Mouse (Mus musculus) liver, embryonic 11.5 days (tissue): ENCODE data around the gene Dnah3. TPM values are rescaled to one million over a fixed set of nuclear protein-coding genes. Genes with fewer than 3 reads are reported as not detected.
A peak's percentile ranks its signal among the peaks of the same experiment; 100 is the strongest.

Experiments
- ATAC-seq: fragments of 200-750 bp; cut with Nextera tagmentation; replicated peaks from 2 replicates; pipeline ENCODE4 v1.8.0; 2017; ENCODE audit warnings: moderate number of reproducible peaks, mild to moderate bottlenecking, moderate TSS enrichment, moderate library complexity; ENCODE audit not compliant: low FRiP score
- DNase-seq: peaks from one replicate; pipeline ENCODE4 v3.0.0-alpha.2; 2017; ENCODE audit warnings: low spot score
- H3K27ac ChIP-seq: fragments of 300-500 bp; sonication (generic); 2 replicates; pipeline ENCODE4 v1.5.1; 2014; ENCODE audit warnings: mild to moderate bottlenecking, low read depth, low read length, control low read depth
- H3K27me3 ChIP-seq: fragments of 300-500 bp; sonication (generic); replicated peaks from 2 replicates; pipeline ENCODE4 v1.6.1; 2014; ENCODE audit warnings: low read length, mixed read lengths; ENCODE audit not compliant: control insufficient read depth, insufficient read depth
- H3K36me3 ChIP-seq: fragments of 300-500 bp; sonication (generic); 2 replicates; pipeline ENCODE4 v1.6.1; 2014; ENCODE audit warnings: mild to moderate bottlenecking, low read length, moderate library complexity, mixed read lengths; ENCODE audit not compliant: control insufficient read depth, insufficient read depth
- H3K4me1 ChIP-seq: fragments of 300-500 bp; sonication (generic); replicated peaks from 2 replicates; pipeline ENCODE4 v1.6.1; 2014; ENCODE audit warnings: low read length, mixed read lengths; ENCODE audit not compliant: control insufficient read depth, insufficient read depth
- H3K4me2 ChIP-seq: fragments of 300-500 bp; sonication (generic); 2 replicates; pipeline ENCODE4 v1.6.1; 2014; ENCODE audit warnings: mild to moderate bottlenecking, control low read depth, moderate library complexity
- H3K4me3 ChIP-seq: fragments of 300-500 bp; sonication (generic); 2 replicates; pipeline ENCODE4 v1.5.1; 2014; ENCODE audit warnings: low read depth, low read length, control low read depth
- H3K9ac ChIP-seq: fragments of 300-500 bp; sonication (generic); 2 replicates; pipeline ENCODE4 v1.6.1; 2014; ENCODE audit warnings: low read depth, low read length, control low read depth
- H3K9me3 ChIP-seq: fragments of 300-500 bp; sonication (generic); 2 replicates; pipeline ENCODE4 v1.6.1; 2016; ENCODE audit warnings: low read length, inconsistent platforms, mixed read lengths; ENCODE audit not compliant: control insufficient read depth
- WGBS: fragments of 180-500 bp; shearing (Covaris S2); extraction: QIAGEN DNeasy Blood & Tissue Kit; methylation state at CpG from one replicate; pipeline ENCODE4 v1.1.7; 2014; 5-methylcytosine and 5-hydroxymethylcytosine counted together
- polyA plus RNA-seq: library from polyadenylated mRNA; unstranded; fragments of >200 nt; fragmentation: Nextera tagmentation; extraction: Ambion mirVana; gene quantifications from 2 replicates; pipeline ENCODE4 v1.2.1, GENCODE M21; 2014

The Dnah3 gene
- not detected in 2 replicates for polyA plus RNA-seq

- Histone ChIP-seq H3K4me1 (no peaks in the 10 kb centered on the region), H3K27ac (no peak within 1 kb of the TSS), H3K9ac (no peak within 1 kb of the TSS), H3K27me3 (no peaks in the 10 kb centered on the region), H3K36me3 (no peaks in the 10 kb centered on the region), H3K9me3 (no peaks in the 10 kb centered on the region), H3K4me3 (no peak within 1 kb of the TSS), H3K4me2 (no peak within 1 kb of the TSS)
- WGBS = 74% methylated on average over 6 of the region's 6 CpGs
- ATAC-seq (no peak), DNase-seq (no peak)
Measured at GRCm38 (mm10) chr7:120095180-120095579, at the start of gene Dnah3. TSS of gene Dnah3 (minus strand) at chr7:120095280.

- H3K4me3 ChIP-seq = no peak overlapping the region
- H3K9ac ChIP-seq = no peak overlapping the region
- DNase-seq (no peak), ATAC-seq (no peak)
- no peaks in the 10 kb centered on the region for H3K27me3 ChIP-seq
- 50% methylated on average over 1 of the region's 1 CpGs for WGBS
- no peaks in the 10 kb centered on the region for H3K9me3 ChIP-seq
- no peak overlapping the region for H3K27ac ChIP-seq
- H3K4me2 ChIP-seq = no peak overlapping the region
- H3K4me1 ChIP-seq = no peaks in the 10 kb centered on the region
- no peaks in the 10 kb centered on the region for H3K36me3 ChIP-seq
Measured at GRCm38 (mm10) chr7:120142743-120143142, 47.7 kb upstream of the Dnah3 start.

- H3K36me3 ChIP-seq = no peaks in the 10 kb centered on the region
- H3K27me3 ChIP-seq = no peaks in the 10 kb centered on the region
- DNase-seq (no peak), ATAC-seq (no peak)
- no peaks in the 10 kb centered on the region for H3K4me1 ChIP-seq
- H3K4me3 ChIP-seq = no peak overlapping the region
- WGBS = 80% methylated on average over 4 of the region's 4 CpGs
- H3K9me3 ChIP-seq = no peaks in the 10 kb centered on the region
- no peak overlapping the region for H3K27ac ChIP-seq
- no peak overlapping the region for H3K4me2 ChIP-seq
- no peak overlapping the region for H3K9ac ChIP-seq
Measured at GRCm38 (mm10) chr7:120128951-120129350, 33.9 kb upstream of the Dnah3 start.

GRCm38 (mm10) chr7:120127686-120128059 is 32.6 kb upstream of the Dnah3 start:
- Histone ChIP-seq H3K27ac (no peak overlapping the region), H3K4me3 (no peak overlapping the region), H3K36me3 (no peaks in the 10 kb centered on the region), H3K9me3 (no peaks in the 10 kb centered on the region), H3K4me1 (no peaks in the 10 kb centered on the region), H3K27me3 (no peaks in the 10 kb centered on the region), H3K4me2 (no peak overlapping the region), H3K9ac (no peak overlapping the region)
- WGBS = 32% methylated on average over 4 of the region's 4 CpGs
- DNase-seq = no peak
- no peak for ATAC-seq

- no peak overlapping the region for H3K27ac ChIP-seq
- no peaks in the 10 kb centered on the region for H3K4me1 ChIP-seq
- H3K4me3 ChIP-seq = no peak overlapping the region
- DNase-seq = no peak
- H3K27me3 ChIP-seq = no peaks in the 10 kb centered on the region
- no peaks in the 10 kb centered on the region for H3K9me3 ChIP-seq
- H3K4me2 ChIP-seq = no peak overlapping the region
- H3K9ac ChIP-seq = no peak overlapping the region
- H3K36me3 ChIP-seq = no peaks in the 10 kb centered on the region
- 34% methylated on average over 5 of the region's 5 CpGs for WGBS
- no peak for ATAC-seq
Measured at GRCm38 (mm10) chr7:120126976-120127685, 32.1 kb upstream of the Dnah3 start.

GRCm38 (mm10) chr7:120124844-120125243 is 29.8 kb upstream of the Dnah3 start:
- DNase-seq (peak; percentile 58), ATAC-seq (peak; percentile 63)
- H3K27me3 ChIP-seq = no peaks in the 10 kb centered on the region
- H3K36me3 ChIP-seq = no peaks in the 10 kb centered on the region
- no peak overlapping the region for H3K27ac ChIP-seq
- H3K4me2 ChIP-seq = no peak overlapping the region
- H3K4me1 ChIP-seq = no peaks in the 10 kb centered on the region
- H3K9me3 ChIP-seq = no peaks in the 10 kb centered on the region
- no peak overlapping the region for H3K4me3 ChIP-seq
- WGBS = 5% methylated on average over 3 of the region's 3 CpGs
- H3K9ac ChIP-seq = no peak overlapping the region

GRCm38 (mm10) chr7:120123776-120124175 is 28.7 kb upstream of the Dnah3 start:
- DNase-seq (no peak), ATAC-seq (no peak)
- H3K27ac ChIP-seq = no peak overlapping the region
- H3K4me2 ChIP-seq = no peak overlapping the region
- H3K9me3 ChIP-seq = no peaks in the 10 kb centered on the region
- H3K4me1 ChIP-seq = no peaks in the 10 kb centered on the region
- H3K9ac ChIP-seq = no peak overlapping the region
- no peaks in the 10 kb centered on the region for H3K36me3 ChIP-seq
- no peak overlapping the region for H3K4me3 ChIP-seq
- no peaks in the 10 kb centered on the region for H3K27me3 ChIP-seq
- 92% methylated on average over 4 of the region's 4 CpGs for WGBS

- H3K27ac ChIP-seq = no peak overlapping the region
- WGBS = 55% methylated on average over 6 of the region's 6 CpGs
- no peaks in the 10 kb centered on the region for H3K9me3 ChIP-seq
- H3K9ac ChIP-seq = no peak overlapping the region
- ATAC-seq (no peak), DNase-seq (no peak)
- H3K4me3 ChIP-seq = no peak overlapping the region
- no peaks in the 10 kb centered on the region for H3K36me3 ChIP-seq
- H3K4me1 ChIP-seq = no peaks in the 10 kb centered on the region
- no peaks in the 10 kb centered on the region for H3K27me3 ChIP-seq
- H3K4me2 ChIP-seq = no peak overlapping the region
Measured at GRCm38 (mm10) chr7:120117529-120117928, 22.4 kb upstream of the Dnah3 start.

GRCm38 (mm10) chr7:120116976-120117375 is 21.9 kb upstream of the Dnah3 start:
- H3K9me3 ChIP-seq = no peaks in the 10 kb centered on the region
- H3K36me3 ChIP-seq = no peaks in the 10 kb centered on the region
- no peak overlapping the region for H3K4me3 ChIP-seq
- no peak overlapping the region for H3K4me2 ChIP-seq
- WGBS = 85% methylated on average over 5 of the region's 5 CpGs
- no peak overlapping the region for H3K9ac ChIP-seq
- H3K27ac ChIP-seq = no peak overlapping the region
- no peak for ATAC-seq
- no peaks in the 10 kb centered on the region for H3K4me1 ChIP-seq
- H3K27me3 ChIP-seq = no peaks in the 10 kb centered on the region
- DNase-seq = no peak
